Mouse (Mus musculus) retina, postnatal 1 day (tissue): Measurements from ENCODE around the gene Aire.
A peak's percentile ranks its signal among the peaks of the same experiment; 100 is the strongest.

Source experiments
- DNase-seq: peaks from one replicate; pipeline ENCODE4 v3.0.0-alpha.2; 2012

Gene Aire

GRCm38 (mm10) chr10:78007203-78007602 lies 36.2 kb downstream of the Aire start:
- DNase-seq = no peak

GRCm38 (mm10) chr10:78005791-78006438 lies 37.5 kb downstream of the Aire start:
- DNase-seq = no peak

DNA sequence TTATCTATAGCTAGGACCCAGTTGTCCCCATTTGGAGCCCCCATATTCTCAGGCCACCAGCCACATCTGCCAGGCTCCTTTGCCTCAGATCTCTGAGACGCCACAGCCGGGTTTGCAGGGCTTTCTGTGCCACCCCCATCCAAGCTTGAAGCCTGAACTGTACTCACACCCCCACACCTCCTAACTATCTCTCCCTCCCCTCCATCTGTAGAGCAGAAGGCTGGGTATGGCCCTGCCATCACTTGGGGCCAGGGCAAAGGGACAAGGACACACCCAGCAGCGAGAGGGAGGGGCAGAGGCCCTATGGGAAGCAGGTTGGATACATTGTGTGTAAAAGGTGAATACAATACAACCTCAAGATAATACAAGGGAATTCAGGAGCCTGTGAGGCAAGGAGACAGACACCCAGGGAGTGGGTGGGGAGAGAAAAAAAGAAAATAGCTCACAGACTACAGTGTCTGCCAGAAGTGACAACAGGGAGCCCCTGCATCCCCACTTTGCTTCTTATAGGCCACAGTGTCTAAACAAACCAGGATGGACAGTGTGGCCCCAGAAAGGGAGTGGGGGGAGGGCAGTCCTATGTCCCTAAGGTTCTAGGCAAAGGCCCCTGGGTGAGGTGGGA lies 38.8 kb downstream of the Aire start:
- no peak for DNase-seq

GRCm38 (mm10) chr10:78002316-78002715 lies 41.1 kb downstream of the Aire start:
- DNase-seq = no peak

- DNase-seq = no peak
Measured at GRCm38 (mm10) chr10:78001796-78002195, 41.6 kb downstream of the Aire start.

- DNase-seq = no peak
Measured at GRCm38 (mm10) chr10:78000200-78000599, 43.2 kb downstream of the Aire start.

GRCm38 (mm10) chr10:77995639-77996038 lies 47.8 kb downstream of the Aire start:
- no peak for DNase-seq

GRCm38 (mm10) chr10:77985775-77986174 lies 57.6 kb downstream of the Aire start:
- DNase-seq = no peak

- DNase-seq = peak; percentile 87
Measured at GRCm38 (mm10) chr10:77984660-77985059, 58.8 kb downstream of the Aire start.
